Mouse (Mus musculus) stomach, postnatal 0 days (tissue): ENCODE measurements around the gene Afg1l. TPM values are rescaled to one million over a fixed set of nuclear protein-coding genes. Genes with fewer than 3 reads are reported as not detected.

ENCODE experiments used
- ATAC-seq: fragments of 200-750 bp; cut with Nextera tagmentation; 2 replicates; pipeline ENCODE4 v1.8.0; 2017; ENCODE audit not compliant: low FRiP score, low TSS enrichment
- DNase-seq: peaks from one replicate; pipeline ENCODE4 v3.0.0-alpha.2; 2016; ENCODE audit warnings: low spot score
- H3K27ac ChIP-seq: fragments of 300-500 bp; sonication (generic); replicated peaks from 2 replicates; pipeline ENCODE4 v1.5.1; 2014; ENCODE audit warnings: mild to moderate bottlenecking, control low read depth
- H3K27me3 ChIP-seq: fragments of 300-500 bp; sonication (generic); 2 replicates; pipeline ENCODE4 v1.6.1; 2014; ENCODE audit warnings: low read length; ENCODE audit not compliant: control insufficient read depth, insufficient read depth
- H3K36me3 ChIP-seq: fragments of 300-500 bp; sonication (generic); 2 replicates; pipeline ENCODE4 v1.6.1; 2014; ENCODE audit warnings: low read length, mixed read lengths; ENCODE audit not compliant: control insufficient read depth, insufficient read depth
- H3K4me1 ChIP-seq: fragments of 300-500 bp; sonication (generic); replicated peaks from 2 replicates; pipeline ENCODE4 v1.6.1; 2014; ENCODE audit warnings: antibody characterized with exemption; ENCODE audit not compliant: control insufficient read depth, insufficient read depth
- H3K4me2 ChIP-seq: fragments of 300-500 bp; sonication (generic); replicated peaks from 2 replicates; pipeline ENCODE4 v1.6.1; 2014; ENCODE audit warnings: low read depth, mild to moderate bottlenecking, control low read depth, moderate library complexity
- H3K4me3 ChIP-seq: fragments of 300-500 bp; sonication (generic); 2 replicates; pipeline ENCODE4 v1.5.1; 2014; ENCODE audit warnings: low read depth, low read length, control low read depth
- H3K9ac ChIP-seq: fragments of 300-500 bp; sonication (generic); 2 replicates; pipeline ENCODE4 v1.6.1; 2014; ENCODE audit warnings: mild to moderate bottlenecking, low read length, control low read depth, mixed read lengths
- H3K9me3 ChIP-seq: fragments of 300-500 bp; sonication (generic); 2 replicates; pipeline ENCODE4 v1.6.1; 2016; ENCODE audit warnings: low read length; ENCODE audit not compliant: control insufficient read depth
- CTCF ChIP-seq: IDR thresholded peaks from 2 replicates; pipeline ENCODE4 v1.5.1; 2016; ENCODE audit warnings: antibody characterized with exemption, low read depth, mild to moderate bottlenecking, moderate library complexity
- EP300 ChIP-seq: optimal IDR thresholded peaks from 2 replicates; pipeline ENCODE3; 2016; ENCODE audit warnings: antibody characterized with exemption
- WGBS: fragments of 180-500 bp; shearing (Covaris S2); extraction: QIAGEN DNeasy Blood & Tissue Kit; methylation state at CpG from one replicate; pipeline ENCODE4 v1.1.7; 2014; 5-methylcytosine and 5-hydroxymethylcytosine counted together
- polyA plus RNA-seq: library from polyadenylated mRNA; unstranded; fragments of >200 nt; fragmentation: Nextera tagmentation; extraction: Ambion mirVana; gene quantifications from 2 replicates; pipeline ENCODE4 v1.2.1, GENCODE M21; 2015

Gene Afg1l
- polyA plus RNA-seq, 1 experiment from 2014 or later: 6.4 TPM

GRCm38 (mm10) chr10:42300805-42301204, 177.6 kb downstream of the Afg1l start:
- H3K27ac ChIP-seq: no peak overlapping the region
- DNase-seq (no peak), ATAC-seq (no peak)
- H3K9me3 ChIP-seq: no peaks in the 10 kb centered on the region
- no peak overlapping the region for H3K4me3 ChIP-seq
- TF ChIP-seq CTCF (no peak), EP300 (no peak)
- WGBS: 56% methylated on average over 4 of the region's 4 CpGs
- no peaks in the 10 kb centered on the region for H3K27me3 ChIP-seq
- no peak overlapping the region for H3K9ac ChIP-seq
- H3K4me1 ChIP-seq: no peaks in the 10 kb centered on the region
- H3K4me2 ChIP-seq: no peak overlapping the region
- H3K36me3 ChIP-seq: no peaks in the 10 kb centered on the region

GRCm38 (mm10) chr10:42299967-42300366, 178.4 kb downstream of the Afg1l start:
- no peak overlapping the region for H3K27ac ChIP-seq
- no peaks in the 10 kb centered on the region for H3K9me3 ChIP-seq
- H3K9ac ChIP-seq: no peak overlapping the region
- no peaks in the 10 kb centered on the region for H3K27me3 ChIP-seq
- TF ChIP-seq EP300 (no peak), CTCF (no peak)
- WGBS: 40% methylated on average over 7 of the region's 7 CpGs
- DNase-seq (no peak), ATAC-seq (no peak)
- H3K36me3 ChIP-seq: no peaks in the 10 kb centered on the region
- no peak overlapping the region for H3K4me2 ChIP-seq
- H3K4me1 ChIP-seq: no peaks in the 10 kb centered on the region
- H3K4me3 ChIP-seq: no peak overlapping the region

GRCm38 (mm10) chr10:42299426-42299825, 178.9 kb downstream of the Afg1l start:
- Histone ChIP-seq H3K4me3 (no peak overlapping the region), H3K9me3 (no peaks in the 10 kb centered on the region), H3K36me3 (no peaks in the 10 kb centered on the region), H3K4me1 (no peaks in the 10 kb centered on the region), H3K4me2 (no peak overlapping the region), H3K27ac (no peak overlapping the region), H3K9ac (no peak overlapping the region), H3K27me3 (no peaks in the 10 kb centered on the region)
- TF ChIP-seq EP300 (no peak), CTCF (no peak)
- 70% methylated on average over 6 of the region's 6 CpGs for WGBS
- ATAC-seq (no peak), DNase-seq (no peak)

DNA sequence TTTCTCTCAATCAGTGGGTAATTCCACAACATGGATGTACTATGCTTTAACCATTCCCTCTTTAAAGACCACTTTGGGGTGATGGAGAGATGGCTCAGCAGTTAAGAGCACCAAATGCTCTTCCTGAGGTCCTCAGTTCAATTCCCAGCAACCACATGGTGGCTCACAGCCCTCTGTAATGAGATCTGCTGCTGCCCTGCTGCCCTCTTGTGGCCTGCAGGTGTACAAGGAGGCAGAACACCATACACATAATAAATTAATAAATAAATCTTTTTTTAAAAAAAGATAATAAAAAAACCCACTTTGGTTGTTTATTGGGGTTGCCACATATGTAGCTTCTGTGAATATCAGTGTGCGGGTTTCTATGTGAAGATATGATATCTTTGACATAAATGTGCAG, 180.4 kb downstream of the Afg1l start:
- 88% methylated on average over 1 of the region's 1 CpGs for WGBS
- ATAC-seq (no peak), DNase-seq (no peak)
- Histone ChIP-seq H3K36me3 (no peaks in the 10 kb centered on the region), H3K27me3 (no peaks in the 10 kb centered on the region), H3K4me1 (no peaks in the 10 kb centered on the region), H3K4me2 (no peak overlapping the region), H3K9me3 (no peaks in the 10 kb centered on the region), H3K4me3 (no peak overlapping the region), H3K27ac (no peak overlapping the region), H3K9ac (no peak overlapping the region)
- TF ChIP-seq EP300 (no peak), CTCF (peak; percentile 64)

DNA sequence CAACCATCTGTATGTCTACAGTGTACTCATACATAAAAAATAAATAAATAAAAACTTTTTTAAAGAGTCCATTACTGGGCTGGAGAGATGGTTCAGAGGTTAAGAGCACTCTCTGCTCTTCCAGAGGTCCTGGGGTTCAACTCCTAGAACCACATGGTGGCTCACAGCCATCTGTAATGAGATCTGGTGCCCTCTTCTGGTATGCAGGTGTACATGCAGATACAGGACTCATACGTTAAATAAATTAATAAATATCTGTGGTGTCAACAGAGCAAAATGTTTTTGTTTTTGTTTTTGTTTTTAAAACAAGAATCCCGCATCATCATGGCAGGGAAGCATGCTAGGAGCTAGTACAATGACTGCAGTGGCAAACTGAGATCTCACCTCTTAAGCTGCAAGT, 181.3 kb downstream of the Afg1l start:
- Histone ChIP-seq H3K9me3 (no peaks in the 10 kb centered on the region), H3K27ac (no peak overlapping the region), H3K36me3 (no peaks in the 10 kb centered on the region), H3K27me3 (no peaks in the 10 kb centered on the region), H3K4me1 (no peaks in the 10 kb centered on the region), H3K4me2 (no peak overlapping the region), H3K4me3 (no peak overlapping the region), H3K9ac (no peak overlapping the region)
- WGBS: 83% methylated on average over 2 of the region's 2 CpGs
- DNase-seq: no peak
- TF ChIP-seq CTCF: peak; percentile 49
- no peak for TF ChIP-seq EP300
- no peak for ATAC-seq

DNA sequence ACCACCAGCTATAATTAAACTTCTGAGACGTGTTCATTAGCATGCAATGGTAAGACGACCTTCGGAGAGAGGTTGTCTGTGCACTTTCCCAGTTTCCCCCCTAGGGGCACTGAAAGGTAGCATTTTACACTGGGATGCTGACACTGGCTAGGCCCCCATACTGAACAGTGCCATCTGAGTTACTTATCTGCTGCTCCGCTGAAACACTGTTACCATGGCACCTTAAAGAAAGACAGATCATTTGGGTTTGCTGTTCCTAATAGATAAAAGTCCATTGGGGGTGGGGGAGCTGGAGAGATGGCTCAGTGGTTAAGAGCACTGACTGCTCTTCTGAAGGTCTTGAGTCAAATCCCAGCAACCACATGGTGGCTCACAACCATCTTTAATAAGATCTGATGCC, 181.8 kb downstream of the Afg1l start:
- Histone ChIP-seq H3K4me3 (no peak overlapping the region), H3K4me2 (no peak overlapping the region), H3K27me3 (no peaks in the 10 kb centered on the region), H3K36me3 (no peaks in the 10 kb centered on the region), H3K27ac (no peak overlapping the region), H3K4me1 (no peaks in the 10 kb centered on the region), H3K9ac (no peak overlapping the region), H3K9me3 (no peaks in the 10 kb centered on the region)
- 60% methylated on average over 4 of the region's 4 CpGs for WGBS
- DNase-seq: no peak
- TF ChIP-seq CTCF: peak; percentile 12; the same call in 1 of the 2 replicates
- TF ChIP-seq EP300: no peak
- no peak for ATAC-seq
